Mouse (Mus musculus) neural tube, embryonic 14.5 days (tissue): Measurements from ENCODE around the gene Olfr782. TPM values are rescaled to one million over a fixed set of nuclear protein-coding genes. Genes with fewer than 3 reads are reported as not detected.

ENCODE experiments used
- ATAC-seq: fragments of 200-750 bp; cut with Nextera tagmentation; 2 replicates; pipeline ENCODE4 v1.8.0; 2017; ENCODE audit warnings: low read depth, mild to moderate bottlenecking, moderate TSS enrichment, moderate library complexity
- H3K27ac ChIP-seq: fragments of 300-500 bp; sonication (generic); 2 replicates; pipeline ENCODE4 v1.5.1; 2014; ENCODE audit warnings: low read depth, mild to moderate bottlenecking, control low read depth, low read length, moderate library complexity, mixed read lengths
- H3K27me3 ChIP-seq: fragments of 300-500 bp; sonication (generic); 2 replicates; pipeline ENCODE4 v1.6.1; 2014; ENCODE audit warnings: low read length; ENCODE audit not compliant: control insufficient read depth, insufficient read depth
- H3K36me3 ChIP-seq: fragments of 300-500 bp; sonication (generic); 2 replicates; pipeline ENCODE4 v1.6.1; 2014; ENCODE audit warnings: low read length, mixed read lengths; ENCODE audit not compliant: control insufficient read depth, insufficient read depth
- H3K4me1 ChIP-seq: fragments of 300-500 bp; sonication (generic); 2 replicates; pipeline ENCODE4 v1.6.1; 2014; ENCODE audit warnings: low read length; ENCODE audit not compliant: control insufficient read depth, insufficient read depth
- H3K4me2 ChIP-seq: fragments of 300-500 bp; sonication (generic); 2 replicates; pipeline ENCODE4 v1.6.1; 2014; ENCODE audit warnings: mild to moderate bottlenecking, low read depth, low read length, control low read depth
- H3K4me3 ChIP-seq: fragments of 300-500 bp; sonication (generic); 2 replicates; pipeline ENCODE4 v1.5.1; 2014; ENCODE audit warnings: low read depth, low read length, control low read depth, mixed read lengths
- H3K9ac ChIP-seq: fragments of 300-500 bp; sonication (generic); replicated peaks from 2 replicates; pipeline ENCODE4 v1.6.1; 2014; ENCODE audit warnings: low read depth, mild to moderate bottlenecking, control low read depth, low read length, mixed read lengths
- H3K9me3 ChIP-seq: fragments of 300-500 bp; sonication (generic); 2 replicates; pipeline ENCODE4 v1.6.1; 2016; ENCODE audit warnings: low read length; ENCODE audit not compliant: control insufficient read depth
- WGBS: fragments of 180-500 bp; shearing (Covaris S2); extraction: QIAGEN DNeasy Blood & Tissue Kit; methylation state at CpG from one replicate; pipeline ENCODE4 v1.1.7; 2014; 5-methylcytosine and 5-hydroxymethylcytosine counted together
- polyA plus RNA-seq: library from polyadenylated mRNA; unstranded; fragments of >200 nt; fragmentation: Nextera tagmentation; extraction: Ambion mirVana; gene quantifications from 2 replicates; pipeline ENCODE4 v1.2.1, GENCODE M21; 2014

The Olfr782 gene
- polyA plus RNA-seq, 1 experiment from 2014 or later = not detected

GRCm38 (mm10) chr10:129383783-129384182, 35.1 kb downstream of the Olfr782 start, which contains the start of gene Olfr784:
TSS of gene Olfr784 (plus strand) at chr10:129384083.
- H3K4me2 ChIP-seq = no peak within 1 kb of the TSS
- no peak within 1 kb of the TSS for H3K4me3 ChIP-seq
- no peaks in the 10 kb centered on the region for H3K36me3 ChIP-seq
- H3K9me3 ChIP-seq = no peaks in the 10 kb centered on the region
- H3K27ac ChIP-seq = no peak within 1 kb of the TSS
- H3K4me1 ChIP-seq = no peaks in the 10 kb centered on the region
- H3K27me3 ChIP-seq = no peaks in the 10 kb centered on the region
- no peak for ATAC-seq
- H3K9ac ChIP-seq = no peak within 1 kb of the TSS

GRCm38 (mm10) chr10:129400892-129401291, 52.2 kb downstream of the Olfr782 start:
- Histone ChIP-seq H3K4me2 (no peak overlapping the region), H3K4me3 (no peak overlapping the region), H3K27me3 (no peaks in the 10 kb centered on the region), H3K9ac (no peak overlapping the region), H3K36me3 (no peaks in the 10 kb centered on the region), H3K27ac (no peak overlapping the region), H3K9me3 (no peaks in the 10 kb centered on the region), H3K4me1 (no peaks in the 10 kb centered on the region)
- no peak for ATAC-seq
- WGBS = 50% methylated on average over 5 of the region's 5 CpGs

Other genes starting within 250 kb of the Olfr782 start
- not detected in 2 replicates for gene Olfr768, start 249.5 kb upstream of the Olfr782 start, polyA plus RNA-seq
- not detected in 2 replicates for gene Olfr769, start 231.0 kb upstream of the Olfr782 start, polyA plus RNA-seq
- gene Olfr770, start 209.9 kb upstream of the Olfr782 start, polyA plus RNA-seq = not detected in 2 replicates
- gene Olfr771, start 184.1 kb upstream of the Olfr782 start, polyA plus RNA-seq = not detected in 2 replicates
- gene Olfr772, start 170.9 kb upstream of the Olfr782 start, polyA plus RNA-seq = not detected in 2 replicates
- not detected in 2 replicates for gene Olfr773, start 161.4 kb upstream of the Olfr782 start, polyA plus RNA-seq
- gene Olfr774, start 112.6 kb upstream of the Olfr782 start, polyA plus RNA-seq = not detected in 2 replicates
- gene Olfr775, start 100.4 kb upstream of the Olfr782 start, polyA plus RNA-seq = not detected in 2 replicates
- gene Olfr776, start 89.7 kb upstream of the Olfr782 start, polyA plus RNA-seq = not detected in 2 replicates
- not detected in 2 replicates for gene Olfr777, start 77.4 kb upstream of the Olfr782 start, polyA plus RNA-seq
- not detected in 2 replicates for gene Olfr780, start 30.7 kb upstream of the Olfr782 start, polyA plus RNA-seq
- not detected in 2 replicates for gene Olfr781, start 20.0 kb upstream of the Olfr782 start, polyA plus RNA-seq
- 0.11 and 0.22 TPM in 2 replicates for gene Olfr784, start 35.2 kb downstream of the Olfr782 start, polyA plus RNA-seq
- not detected in 2 replicates for gene Olfr785, start 56.6 kb downstream of the Olfr782 start, polyA plus RNA-seq
- gene Olfr786, start 78.5 kb downstream of the Olfr782 start, polyA plus RNA-seq = 0.15 TPM in 1 of 2 replicates, not detected in the other
- gene Olfr787, start 113.0 kb downstream of the Olfr782 start, polyA plus RNA-seq = 0.12 TPM in 1 of 2 replicates, not detected in the other
- 0.07 TPM in 1 of 2 replicates, not detected in the other for gene Olfr788, start 122.1 kb downstream of the Olfr782 start, polyA plus RNA-seq
- not detected in 2 replicates for gene Olfr789, start 135.9 kb downstream of the Olfr782 start, polyA plus RNA-seq
- not detected in 2 replicates for gene Olfr790, start 149.6 kb downstream of the Olfr782 start, polyA plus RNA-seq
- not detected in 2 replicates for gene Olfr791, start 172.9 kb downstream of the Olfr782 start, polyA plus RNA-seq
- not detected in 2 replicates for gene Olfr792, start 190.3 kb downstream of the Olfr782 start, polyA plus RNA-seq
- not detected in 2 replicates for gene Olfr794, start 218.8 kb downstream of the Olfr782 start, polyA plus RNA-seq